Mouse (Mus musculus): Measurements from ENCODE around the gene Gli1.

Gene Gli1

DNA sequence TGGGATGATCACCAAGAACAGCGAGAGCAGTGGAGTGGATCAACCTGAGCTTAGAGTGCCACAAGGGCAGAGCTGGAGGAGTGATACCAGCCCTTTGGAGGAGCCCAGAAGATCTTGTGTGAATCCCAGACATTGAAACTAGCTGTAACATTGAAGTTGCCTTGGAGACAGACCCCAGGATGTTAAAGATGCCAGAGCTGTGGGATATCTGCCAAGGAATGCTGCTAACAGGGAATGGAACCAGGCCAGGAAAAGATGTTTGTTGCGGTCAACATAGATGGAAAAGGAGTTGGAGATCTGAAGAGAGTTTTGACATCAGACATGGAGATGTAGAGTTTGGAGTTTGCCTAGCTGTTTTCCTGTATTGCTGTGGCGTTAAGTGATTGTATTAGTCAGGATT, 4.4 kb upstream of the Gli1 start:
- DNase-seq = no peak

DNA sequence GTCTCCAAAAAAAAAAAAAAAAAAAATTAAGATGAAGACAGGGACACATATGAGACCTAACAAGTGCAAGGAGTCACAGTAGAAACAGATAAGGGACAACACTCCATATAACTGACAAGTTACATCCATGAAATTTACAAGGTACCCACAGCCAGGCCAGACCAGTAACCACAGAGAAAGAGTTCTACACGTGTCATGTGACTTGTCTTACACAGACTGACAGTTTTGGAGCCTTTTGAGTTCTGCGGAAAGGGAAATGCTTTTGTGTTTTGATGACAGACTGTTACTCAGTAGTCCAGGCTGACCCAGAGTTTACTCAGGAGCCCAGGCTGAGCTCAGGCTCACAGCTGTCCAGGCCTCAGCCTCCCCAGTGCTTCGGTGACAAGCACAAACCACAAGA, 1.3 kb upstream of the Gli1 start:
- DNase-seq = no peak

DNA sequence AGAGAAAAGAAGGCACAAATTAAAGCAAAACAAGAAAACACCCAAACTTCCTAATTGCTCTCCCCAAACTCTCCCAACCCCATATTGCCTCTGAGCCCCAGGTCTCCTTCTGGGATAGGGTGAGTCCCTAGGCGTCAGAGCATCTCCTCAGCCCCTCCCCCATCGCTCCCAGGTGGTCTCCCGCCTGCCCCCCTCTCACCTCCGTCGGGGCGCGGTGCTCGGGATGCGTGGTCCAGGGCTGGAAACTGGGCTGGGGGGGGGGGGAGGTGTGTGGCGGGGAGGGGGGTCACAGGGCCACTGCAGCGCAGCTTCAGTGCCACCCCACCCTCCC, 449 bp downstream of the Gli1 start:
- no peak for DNase-seq

DNA sequence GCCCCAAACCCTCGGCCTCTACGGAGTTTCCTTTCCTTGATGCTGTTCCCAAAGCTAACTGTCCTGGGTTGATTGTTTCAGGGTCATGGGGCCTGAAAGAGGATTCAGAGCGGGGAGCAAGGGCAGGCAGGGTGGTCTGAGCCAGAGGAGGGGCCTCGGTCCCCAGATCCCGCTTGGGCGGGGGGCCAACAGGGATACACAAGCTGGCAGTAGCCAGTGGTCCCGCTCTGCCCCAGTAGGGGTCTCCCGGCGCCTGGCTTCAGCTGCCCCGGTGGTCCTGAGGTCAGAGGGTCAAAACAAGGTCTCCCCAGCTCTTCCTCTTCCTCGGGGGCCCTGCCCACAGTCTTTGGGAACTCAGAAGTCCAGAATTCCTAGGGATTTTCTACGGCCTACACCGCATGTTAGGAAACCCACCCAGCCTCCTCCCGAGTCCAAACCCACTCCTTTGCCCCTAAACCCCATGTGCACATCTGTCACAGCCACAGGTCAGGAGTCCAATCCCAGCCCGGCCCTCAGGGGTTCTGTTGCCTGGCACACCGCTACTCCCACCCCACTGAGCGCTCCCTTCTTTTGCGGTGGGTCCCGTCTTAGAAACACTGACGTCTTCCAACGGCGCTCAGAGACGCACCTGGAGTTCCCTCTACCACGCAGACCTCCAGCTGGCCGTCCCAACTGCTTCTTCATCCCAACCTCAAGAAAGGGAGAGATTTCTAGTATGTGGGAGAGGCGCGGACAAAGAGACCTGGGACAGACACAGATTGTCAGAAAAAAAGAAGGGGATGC, 1.0 kb downstream of the Gli1 start:
- no peak for DNase-seq

DNA sequence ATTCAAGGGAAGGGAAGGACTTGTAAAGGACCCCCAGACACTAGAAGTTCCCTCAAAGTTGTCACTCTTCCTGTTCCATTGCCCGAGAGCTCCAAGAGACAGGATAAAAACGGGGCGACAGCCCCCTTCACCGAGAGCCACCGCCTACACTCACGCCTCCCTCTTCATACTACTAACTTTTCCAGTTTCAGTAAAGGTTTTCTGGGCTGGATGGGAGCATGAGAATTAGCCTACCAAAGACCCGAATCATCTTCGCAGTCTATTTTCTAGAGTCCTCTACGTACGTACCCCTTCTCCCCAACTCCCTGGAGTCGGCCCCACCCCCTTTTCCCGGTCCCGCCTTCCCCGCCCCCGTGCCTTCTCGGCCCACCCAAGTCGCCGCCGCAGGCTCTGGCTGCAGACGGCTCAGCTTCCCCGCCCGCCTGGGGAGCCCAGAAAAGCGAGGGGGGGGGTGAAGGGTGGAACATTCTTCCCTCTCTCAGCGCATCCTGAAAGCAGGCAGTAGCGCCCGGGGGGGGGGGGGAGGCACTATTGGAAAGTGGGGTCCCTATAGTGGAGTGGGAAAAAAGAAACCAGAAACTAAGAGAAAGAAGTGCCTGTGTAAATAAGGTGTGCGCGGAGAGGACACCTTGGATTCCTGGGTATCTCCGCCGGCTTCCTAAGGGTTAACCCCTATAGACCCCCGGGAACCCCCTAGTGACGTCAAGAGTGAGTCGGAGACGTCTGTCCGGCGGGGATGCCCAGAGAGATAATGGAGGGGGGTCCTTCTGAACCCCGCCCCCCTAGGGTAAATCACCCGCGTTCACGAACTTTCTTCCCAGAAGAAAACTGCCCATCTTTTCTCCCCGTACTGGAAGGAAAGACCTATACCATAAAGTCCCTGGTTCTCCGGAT, 1.8 kb downstream of the Gli1 start:
- peak in 1 of 2 experiments; percentile 51 for DNase-seq

DNA sequence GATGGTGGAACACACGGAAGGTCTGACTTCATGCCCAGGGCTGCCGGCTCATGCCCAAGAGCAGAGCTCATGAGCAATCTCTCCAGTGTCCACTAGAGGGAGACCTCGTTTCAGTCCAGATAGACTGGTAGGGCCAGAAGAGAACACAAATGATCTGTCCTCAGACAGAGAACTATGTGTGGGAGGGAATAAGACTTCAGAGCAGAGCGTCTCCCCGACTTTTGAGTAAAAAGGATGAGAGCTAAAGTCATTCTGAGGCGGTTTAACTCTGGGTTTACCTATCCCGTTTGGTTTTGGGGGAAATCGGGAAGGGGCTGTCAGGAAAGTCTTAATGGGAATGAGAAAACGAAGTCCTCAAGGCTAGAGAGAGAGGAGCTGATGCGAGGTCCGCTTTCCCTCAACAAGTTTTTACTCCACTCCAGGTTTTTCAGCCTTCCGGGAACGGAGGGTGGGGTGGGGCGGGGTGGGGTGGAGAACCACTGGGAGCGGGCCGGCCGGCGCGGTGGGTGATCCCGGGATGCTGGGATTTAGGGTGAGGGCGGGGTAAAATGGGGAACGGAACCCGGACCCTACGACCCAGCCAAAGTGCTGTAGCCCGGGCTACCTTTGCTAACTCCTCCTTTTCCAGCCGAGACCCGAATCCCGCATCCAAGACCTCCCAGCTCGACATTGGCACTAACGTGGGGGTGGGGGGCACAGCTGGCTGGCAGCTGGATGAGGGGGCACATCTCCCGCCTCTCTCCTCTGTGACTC, 2.7 kb downstream of the Gli1 start:
- DNase-seq = peak; percentile 85 to 90

DNA sequence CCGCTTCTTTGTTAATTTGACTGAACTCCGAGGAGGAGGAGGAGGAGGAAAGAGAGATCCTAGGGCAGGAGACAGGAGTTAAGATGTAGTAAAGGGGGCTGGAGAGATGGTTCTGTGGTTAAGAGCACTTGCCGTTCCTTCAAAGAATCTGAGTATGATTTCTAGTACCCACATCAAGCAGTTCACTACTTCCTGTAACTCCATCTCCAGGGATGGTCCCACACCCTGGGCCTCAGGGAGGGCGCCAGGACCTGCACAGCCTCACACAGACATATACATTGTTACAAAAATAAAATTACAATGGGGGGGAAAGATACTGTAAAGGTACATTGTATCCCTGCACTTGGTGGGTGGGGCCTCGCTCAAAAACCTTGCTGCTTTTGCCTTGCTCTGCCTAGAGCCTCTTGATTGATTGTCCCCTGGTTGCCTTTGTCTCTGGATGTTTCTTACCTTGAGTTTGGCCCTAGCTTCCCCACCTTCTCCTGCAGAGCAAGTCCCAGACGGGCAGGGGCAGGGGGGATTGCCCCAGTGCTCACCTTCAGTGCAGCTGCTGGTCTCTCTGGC, 4.2 kb downstream of the Gli1 start:
- DNase-seq = no peak

DNA sequence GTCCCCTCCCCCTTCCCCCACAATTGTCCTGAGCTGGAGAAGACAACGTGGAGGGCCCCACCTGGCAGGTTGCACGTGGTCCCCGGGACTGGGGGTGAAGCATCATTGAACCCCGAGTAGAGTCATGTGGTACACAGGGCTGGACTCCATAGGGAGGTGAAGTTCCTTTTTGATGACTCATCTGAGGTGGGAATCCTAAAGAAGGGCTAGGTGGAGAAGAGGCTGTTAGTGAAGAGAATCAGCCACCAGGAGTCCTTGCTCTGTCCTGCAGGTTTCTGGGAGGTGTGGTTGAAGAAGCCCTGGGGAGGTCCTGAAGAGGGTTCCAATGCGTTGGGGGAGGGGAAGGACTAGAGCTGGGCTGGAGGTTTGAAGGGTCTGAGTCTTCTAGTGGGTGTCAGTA, 4.8 kb downstream of the Gli1 start:
- no peak for DNase-seq

DNA sequence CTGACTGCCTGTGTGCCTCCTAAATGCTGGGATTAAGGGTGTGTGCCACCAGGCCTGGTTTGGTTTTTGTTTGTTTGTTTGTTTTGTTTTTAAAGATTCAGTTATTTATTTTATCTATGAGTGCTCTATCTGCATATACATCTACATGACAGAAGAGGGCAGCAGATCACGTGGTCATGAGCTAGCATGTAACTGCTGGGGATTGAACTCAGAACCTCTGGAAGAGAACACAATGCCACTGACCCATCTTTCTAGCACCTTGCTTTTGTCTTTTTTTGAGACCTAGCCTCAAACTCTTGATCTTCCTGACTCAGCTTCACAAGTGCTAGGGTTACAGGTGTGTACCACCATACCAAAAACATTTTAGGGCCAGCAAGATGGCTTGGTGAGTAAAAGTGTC, 6.5 kb downstream of the Gli1 start:
- no peak for DNase-seq

DNA sequence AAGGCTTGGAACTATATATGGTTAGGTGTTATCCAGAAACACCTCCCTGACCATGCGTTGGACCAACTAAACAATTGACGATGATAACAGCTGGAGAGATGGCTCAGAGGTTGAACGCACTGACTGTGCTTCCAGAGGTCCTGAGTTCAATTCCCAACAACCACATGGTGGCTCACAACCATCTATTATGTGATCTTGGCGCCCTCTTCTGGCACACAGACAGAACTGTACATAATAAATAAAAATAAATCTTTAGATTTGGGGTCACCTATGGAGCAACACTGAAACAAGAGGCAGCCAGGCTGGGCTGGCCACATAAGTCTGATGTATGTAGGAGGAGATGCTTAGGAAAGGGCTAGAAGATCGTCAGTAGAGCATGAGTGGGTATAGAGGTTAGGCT, 8.6 kb downstream of the Gli1 start:
- DNase-seq = no peak

DNA sequence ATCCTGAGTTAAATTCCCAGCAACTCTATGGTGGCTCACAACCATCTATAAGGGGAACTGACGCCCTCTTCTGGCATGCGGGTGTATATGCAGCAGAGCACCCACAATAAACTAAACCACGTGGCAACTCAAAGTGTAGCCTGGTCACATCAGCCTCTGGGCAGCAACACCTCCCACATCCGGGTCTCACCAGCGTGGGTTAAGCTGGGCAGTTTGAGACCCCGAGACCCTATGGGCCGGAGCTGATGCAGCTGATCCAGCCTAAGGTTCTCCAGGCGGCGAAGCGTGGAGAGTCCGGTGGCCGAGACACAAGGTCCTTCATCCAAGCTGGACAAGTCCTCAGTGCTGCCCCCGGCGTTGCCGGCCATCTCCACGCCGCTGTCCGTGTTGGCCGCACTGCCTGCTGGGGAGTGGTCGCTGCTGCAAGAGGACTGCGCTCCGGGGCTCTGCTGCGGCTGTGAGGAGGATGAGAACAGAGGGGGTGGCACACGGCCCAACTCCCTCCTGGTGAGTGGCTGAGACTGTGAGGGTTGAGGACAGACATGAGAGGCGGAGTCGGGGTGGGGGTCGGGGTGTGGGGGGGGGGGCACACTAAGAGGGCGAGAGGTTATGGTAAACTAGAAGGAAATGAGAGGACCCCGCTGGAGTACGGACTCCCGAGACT, 9.4 kb downstream of the Gli1 start:
- no peak for DNase-seq

DNA sequence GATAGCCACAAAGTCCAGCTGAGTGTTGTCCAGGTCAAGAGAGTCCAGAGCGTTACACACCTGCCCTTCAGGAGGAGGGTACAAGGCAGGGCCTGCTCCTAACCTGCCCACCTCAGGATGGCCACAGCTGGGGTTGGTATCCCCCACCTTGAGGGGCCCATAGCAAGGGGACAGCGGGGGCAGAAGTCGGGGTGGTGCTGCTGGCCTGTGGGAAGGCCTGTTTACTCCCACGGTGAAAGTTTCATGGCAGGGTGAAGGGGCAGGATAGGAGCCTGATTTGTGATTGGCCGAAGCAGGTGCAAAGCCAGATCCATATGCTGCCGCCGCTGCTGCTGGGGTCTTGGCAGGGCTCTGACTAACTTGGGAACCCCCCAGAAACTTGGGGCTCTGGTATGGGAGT, 11.6 kb downstream of the Gli1 start:
- DNase-seq = no peak

DNA sequence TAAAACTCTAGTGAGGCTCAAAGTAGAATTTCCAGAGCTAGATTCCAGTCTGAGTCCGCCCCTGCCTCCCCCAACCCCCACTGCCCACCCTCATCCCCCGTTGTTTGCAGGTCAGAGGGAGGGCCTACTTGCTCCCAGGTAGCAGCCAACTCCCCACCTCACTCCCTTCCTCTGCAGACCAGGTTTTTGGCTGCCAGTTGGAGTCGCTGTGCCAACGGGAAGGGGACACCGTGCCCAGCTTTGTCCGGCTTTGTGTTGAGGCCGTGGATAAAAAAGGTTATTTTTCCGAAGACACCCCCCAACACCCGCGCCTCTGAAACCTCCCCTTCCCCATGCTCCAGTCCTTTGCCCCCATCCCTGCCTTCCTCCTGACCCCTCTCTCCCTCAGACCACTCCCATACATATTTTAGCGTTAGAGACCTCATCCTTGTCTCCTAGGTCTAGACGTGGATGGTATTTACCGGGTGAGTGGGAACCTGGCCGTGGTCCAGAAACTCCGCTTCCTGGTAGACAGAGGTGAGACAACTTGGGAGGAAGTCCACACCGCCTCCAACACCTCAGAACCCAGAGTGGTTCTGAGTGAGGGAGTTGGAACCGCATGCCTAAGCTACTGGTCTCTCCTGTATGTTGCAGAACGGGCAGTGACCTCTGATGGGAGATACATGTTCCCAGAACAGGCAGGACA, 14.2 kb downstream of the Gli1 start:
- no peak for DNase-seq

DNA sequence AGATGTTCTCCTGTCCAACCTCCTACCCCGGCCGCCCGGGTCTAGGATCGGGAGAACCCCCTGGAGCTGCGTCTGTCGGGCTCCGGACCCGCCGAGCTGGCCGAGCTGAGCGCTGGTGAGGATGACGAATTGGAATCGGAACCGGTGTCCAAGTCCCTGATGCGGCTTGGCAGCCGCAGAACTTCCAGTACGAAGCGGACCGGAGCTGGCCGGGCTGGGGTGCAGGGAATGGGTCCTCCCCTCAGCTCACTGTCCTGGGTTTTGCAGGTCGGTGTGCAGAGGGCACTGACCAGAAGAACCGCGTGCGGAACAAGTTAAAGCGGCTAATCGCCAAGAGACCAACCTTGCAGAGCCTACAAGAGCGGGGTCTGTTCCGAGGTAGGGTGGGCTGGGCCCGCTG, 14.9 kb downstream of the Gli1 start:
- DNase-seq = no peak

DNA sequence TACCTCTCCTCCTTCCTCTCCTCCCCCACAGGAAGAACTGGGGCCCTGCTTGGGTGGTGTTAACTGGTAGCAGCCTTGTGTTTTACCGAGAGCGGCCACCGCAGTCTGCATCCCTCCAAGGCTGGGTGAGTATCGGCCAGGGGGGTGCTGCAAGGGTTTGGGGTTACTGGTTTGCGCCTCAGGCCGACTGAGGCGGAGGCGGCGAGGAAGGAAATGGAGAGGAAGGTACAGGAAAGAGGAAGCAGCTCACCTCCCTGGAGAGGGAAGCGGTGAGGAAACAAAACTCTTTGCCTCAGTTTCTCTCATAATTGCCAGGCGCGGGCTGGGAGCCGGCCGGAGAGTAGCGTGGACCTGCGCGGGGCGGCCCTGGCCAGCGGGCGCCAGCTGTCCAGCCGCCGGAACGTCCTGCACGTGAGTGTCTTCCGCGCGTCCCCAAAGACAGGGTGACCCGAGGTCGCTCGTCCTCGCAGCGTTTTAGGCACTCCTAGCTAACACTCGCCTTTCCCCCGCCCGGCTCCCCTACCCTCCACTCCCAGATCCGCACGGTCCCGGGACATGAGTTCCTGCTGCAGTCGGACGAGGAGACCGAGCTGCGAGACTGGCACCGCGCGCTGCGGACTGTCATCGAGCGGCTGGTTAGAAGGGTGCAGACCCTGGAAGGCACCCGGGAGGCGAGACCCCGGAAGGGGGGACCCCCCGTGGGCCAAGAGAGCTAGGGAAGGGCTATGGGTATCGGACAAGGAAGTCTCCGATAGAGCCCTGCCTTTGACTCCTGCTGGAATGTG, 15.6 kb downstream of the Gli1 start:
- DNase-seq = no peak

DNA sequence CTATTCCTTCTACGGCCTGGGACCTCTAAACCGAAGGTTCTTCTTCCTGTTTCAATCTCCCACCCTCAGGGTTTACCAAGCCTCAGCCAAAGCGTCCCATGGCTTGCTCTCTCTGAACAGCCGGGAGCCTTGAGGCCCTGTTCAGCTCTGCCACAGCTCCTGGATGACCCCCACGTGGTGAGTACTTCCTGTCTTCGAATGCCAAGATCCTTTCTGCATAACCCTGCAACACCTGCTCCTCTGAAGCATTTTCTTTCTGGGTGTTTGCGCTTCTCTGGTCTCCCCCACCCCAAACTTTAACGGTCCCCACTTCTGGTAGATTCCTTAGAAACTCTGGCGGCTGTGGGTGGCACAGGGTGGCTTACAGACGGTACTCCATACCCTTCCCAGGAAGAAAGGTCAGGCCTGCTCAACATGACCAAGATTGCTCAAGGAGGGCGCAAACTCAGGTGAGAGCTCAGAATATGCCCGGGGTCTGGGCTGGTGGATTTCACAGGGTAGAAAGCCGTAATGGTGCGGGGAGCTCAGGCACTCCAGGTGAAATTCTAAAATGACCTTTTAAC, 16.2 kb downstream of the Gli1 start:
- DNase-seq = no peak

DNA sequence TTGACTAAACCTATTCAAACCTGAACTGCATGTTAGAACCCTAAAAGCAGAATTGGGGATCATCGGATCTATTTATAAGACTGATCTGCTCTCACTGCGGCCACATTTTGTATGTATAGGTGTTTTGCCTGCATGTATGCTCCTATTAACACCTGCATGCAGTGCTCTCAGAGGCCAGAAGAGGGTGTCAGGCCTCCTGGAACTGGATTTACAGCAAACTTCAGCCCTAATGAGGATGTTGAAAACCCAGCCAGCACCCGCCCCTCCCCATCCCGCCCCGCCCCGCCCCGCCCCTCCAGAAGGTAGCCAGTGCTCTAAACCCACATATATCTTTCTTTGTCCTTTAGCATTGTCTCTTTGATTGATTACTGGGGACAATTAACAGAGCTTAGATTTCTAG, 17.3 kb downstream of the Gli1 start:
- DNase-seq = peak; percentile 67 to 68

DNA sequence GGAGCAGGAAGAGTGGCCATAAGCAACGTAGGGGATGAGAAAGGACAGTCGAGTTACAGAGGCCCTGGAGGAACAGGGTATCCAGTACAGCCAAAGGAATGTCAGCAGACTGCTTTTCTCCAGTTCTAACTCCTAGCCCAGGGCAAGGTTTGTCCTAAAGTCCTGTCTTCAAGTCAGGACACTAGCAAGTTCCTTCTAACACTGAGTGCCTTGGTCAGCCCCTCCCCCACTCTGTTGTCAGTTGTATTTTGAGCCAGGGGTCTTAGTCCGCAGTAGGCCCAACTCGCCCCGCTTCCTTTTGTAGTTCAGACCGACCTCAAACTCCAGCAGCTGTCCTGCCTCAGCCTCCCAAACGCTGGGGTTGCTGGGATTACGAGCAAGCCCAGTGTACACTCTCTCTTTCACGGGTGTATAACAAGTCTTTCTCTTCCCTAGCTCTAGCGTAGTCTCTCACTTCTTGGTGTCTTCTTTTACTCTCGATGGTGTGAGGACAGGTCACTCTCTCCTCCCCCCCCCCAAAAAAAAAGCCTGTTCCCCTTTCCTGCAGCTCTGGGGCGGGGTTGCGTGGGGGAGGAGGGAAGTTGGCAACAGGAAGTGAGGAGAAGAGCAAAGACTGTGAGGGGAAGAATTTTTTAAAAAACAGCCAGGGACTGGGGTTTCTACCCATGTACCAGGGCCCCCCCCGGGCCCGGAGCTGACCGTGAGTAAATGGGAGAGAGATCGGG, 18.5 kb downstream of the Gli1 start:
- peak; percentile 51 to 52 for DNase-seq

DNA sequence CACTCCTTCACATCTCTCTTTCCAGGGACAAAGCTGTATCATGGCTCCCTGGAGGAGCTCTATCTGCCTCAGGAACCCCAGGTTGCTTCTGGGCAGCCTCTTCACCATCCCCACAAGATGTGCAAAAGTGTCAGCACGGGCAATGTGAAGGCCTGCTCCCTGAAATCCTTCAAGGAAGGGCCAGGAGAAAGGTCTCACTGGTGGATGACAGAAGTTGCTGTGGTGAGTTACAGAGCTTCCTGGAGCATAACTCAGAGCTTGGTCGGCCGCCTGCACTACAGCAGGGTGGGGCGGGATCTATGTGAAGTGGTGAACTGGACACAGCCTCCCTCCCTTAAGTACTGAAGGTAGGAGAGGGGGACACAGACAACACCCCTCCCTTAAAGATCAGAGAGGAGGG, 19.1 kb downstream of the Gli1 start:
- DNase-seq = no peak

DNA sequence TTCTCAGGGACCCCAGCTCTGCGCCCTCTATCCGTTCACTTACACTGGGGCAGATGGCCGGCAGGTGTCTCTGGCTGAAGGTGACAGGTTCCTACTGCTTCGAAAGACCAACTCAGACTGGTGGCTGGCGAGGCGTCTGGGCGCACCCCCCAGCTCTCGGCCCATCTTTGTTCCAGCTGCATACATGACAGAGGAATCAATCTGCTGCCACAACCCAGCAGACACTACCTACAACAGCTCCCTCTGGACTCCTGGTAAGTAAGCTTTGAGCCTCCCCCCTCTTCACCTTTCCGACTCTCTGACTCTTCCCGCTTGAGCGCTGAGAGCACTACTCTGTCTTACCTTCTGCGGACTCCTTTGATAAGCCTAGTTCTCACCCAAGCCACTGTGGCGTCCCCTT, 19.6 kb downstream of the Gli1 start:
- DNase-seq = no peak
